Mouse (Mus musculus): ENCODE measurements at regions not wholly inside any gene's neighbourhood (a gene's known extent, or its start where the extent isn't known, plus 50 kb on each side); places are given as distances from the start of the nearest gene placed in this dataset.

- ChIA-PET CTCF (no interaction called here), POLR2A (no interaction called here)
- H3K27me3 ChIP-seq = no peaks in the 10 kb centered on the region
- in situ Hi-C loops (cut with MboI; ENCODE audit: low pct_unique_long_range_greater_than_20kb) = no loop called here
- no peak for DNase-seq (ENCODE audit: low read depth, low spot score)
- no peak for ATAC-seq
- TF ChIP-seq CTCF (IDR thresholded peaks at IDR 0.05) = no peak
Measured at GRCm38 (mm10) chr15:16404077-16404476, 324.5 kb upstream of the Cdh9 start.

DNA sequence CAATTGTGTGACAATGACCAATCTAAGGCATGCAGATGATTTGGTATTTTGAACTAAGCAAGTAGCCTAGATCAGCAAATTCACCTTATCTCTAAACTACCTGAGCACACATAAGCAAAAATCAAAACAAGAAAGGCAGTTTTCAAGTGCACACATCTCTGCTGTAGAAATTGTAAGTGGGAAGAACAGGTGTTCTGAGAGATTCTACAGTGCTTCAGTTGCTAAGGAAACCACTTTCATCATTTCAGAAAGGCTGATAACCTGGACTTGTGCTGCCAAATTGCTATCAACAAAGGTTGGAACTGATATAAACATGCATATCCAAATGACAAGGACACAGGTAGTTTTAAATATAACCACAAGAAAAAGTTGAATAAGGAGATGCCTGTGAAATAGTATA is 322.4 kb upstream of the Cdh9 start:
- no peak for TF ChIP-seq CTCF (IDR thresholded peaks at IDR 0.05)
- in situ Hi-C loops (cut with MboI; ENCODE audit: low pct_unique_long_range_greater_than_20kb) = no loop called here
- DNase-seq (ENCODE audit: low read depth, low spot score) (no peak), ATAC-seq (no peak)
- ChIA-PET POLR2A (no interaction called here), CTCF (no interaction called here)
- no peaks in the 10 kb centered on the region for H3K27me3 ChIP-seq

- POLR2A ChIA-PET = no interaction called here
- H3K27me3 ChIP-seq = no peaks in the 10 kb centered on the region
Measured at GRCm38 (mm10) chr15:16411686-16412085, 316.9 kb upstream of the Cdh9 start.

DNA sequence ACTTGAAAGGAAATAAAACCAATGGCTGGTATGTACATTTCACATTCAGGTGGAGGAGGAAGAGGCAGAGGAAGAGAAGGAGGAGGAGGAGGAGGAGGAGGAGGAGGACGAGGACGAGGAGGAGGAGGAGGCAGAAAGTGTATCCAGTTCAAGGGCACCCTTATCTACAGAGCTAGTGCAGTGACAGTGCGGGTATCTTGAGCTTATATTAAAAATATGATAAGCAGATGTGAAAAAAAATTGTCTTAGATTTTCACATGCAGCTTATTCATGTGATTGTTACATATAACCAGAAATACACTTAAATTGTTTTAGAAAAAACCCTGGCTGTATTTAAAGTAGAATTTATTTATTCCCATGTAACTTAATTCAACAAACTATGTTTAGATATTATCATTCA is 310.8 kb upstream of the Cdh9 start:
- H3K27me3 ChIP-seq = no peaks in the 10 kb centered on the region
- in situ Hi-C loops (cut with MboI; ENCODE audit: low pct_unique_long_range_greater_than_20kb) = no loop called here
- no peak for ATAC-seq
- ChIA-PET CTCF (no interaction called here), POLR2A (no interaction called here)
- no peak for DNase-seq (ENCODE audit: low read depth, low spot score)
- no peak for TF ChIP-seq CTCF (IDR thresholded peaks at IDR 0.05)

More at GRCm38 (mm10) chr15:16411686-16412085, 316.9 kb upstream of the Cdh9 start:
- in situ Hi-C loops (cut with MboI; ENCODE audit: low pct_unique_long_range_greater_than_20kb) = no loop called here
- CTCF ChIA-PET = no interaction called here
- no peak for TF ChIP-seq CTCF (IDR thresholded peaks at IDR 0.05)
- DNase-seq (ENCODE audit: low read depth, low spot score) (no peak), ATAC-seq (no peak)

- DNase-seq (ENCODE audit: low read depth, low spot score) = no peak
- in situ Hi-C loops (cut with MboI; ENCODE audit: low pct_unique_long_range_greater_than_20kb) = no loop called here
- ATAC-seq = no peak
- TF ChIP-seq CTCF (IDR thresholded peaks at IDR 0.05) = no peak
- ChIA-PET POLR2A (no interaction called here), CTCF (no interaction called here)
- no peaks in the 10 kb centered on the region for H3K27me3 ChIP-seq
Measured at GRCm38 (mm10) chr15:16423019-16423418, 305.5 kb upstream of the Cdh9 start.

- DNase-seq (ENCODE audit: low read depth, low spot score) (no peak), ATAC-seq (no peak)
- POLR2A ChIA-PET = no interaction called here
- in situ Hi-C loops (cut with MboI; ENCODE audit: low pct_unique_long_range_greater_than_20kb) = no loop called here
- H3K27me3 ChIP-seq = peaks cover 6% of the 10 kb centered on the region
- no peak for TF ChIP-seq CTCF (IDR thresholded peaks at IDR 0.05)
- CTCF ChIA-PET = no interaction called here
Measured at GRCm38 (mm10) chr15:16446631-16447030, 281.9 kb upstream of the Cdh9 start.

DNA sequence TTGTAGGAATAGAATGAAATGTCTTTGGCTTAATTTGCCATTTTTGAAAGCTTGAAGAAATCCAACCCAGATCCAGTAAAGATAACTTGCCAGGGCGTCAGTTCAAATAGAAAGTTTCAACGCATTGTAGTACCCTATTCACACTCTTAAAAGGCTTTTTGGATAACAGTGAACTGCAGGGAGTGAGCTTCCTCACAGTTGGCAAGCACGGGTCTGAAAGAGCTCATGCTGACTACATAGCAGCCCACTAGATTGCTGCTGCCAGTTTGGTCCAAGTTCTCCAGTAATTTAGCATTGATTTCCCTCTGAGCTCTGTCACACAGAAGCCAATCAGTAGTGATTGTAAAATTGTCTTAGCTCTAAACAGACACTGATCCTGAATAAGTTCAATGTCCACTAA is 237.3 kb upstream of the Cdh9 start:
- CTCF ChIA-PET = no interaction called here
- DNase-seq (ENCODE audit: low read depth, low spot score) (no peak), ATAC-seq (no peak)
- no peak for TF ChIP-seq CTCF (IDR thresholded peaks at IDR 0.05)
- no peaks in the 10 kb centered on the region for H3K27me3 ChIP-seq
- in situ Hi-C loops (cut with MboI; ENCODE audit: low pct_unique_long_range_greater_than_20kb) = no loop called here
- POLR2A ChIA-PET = no interaction called here

DNA sequence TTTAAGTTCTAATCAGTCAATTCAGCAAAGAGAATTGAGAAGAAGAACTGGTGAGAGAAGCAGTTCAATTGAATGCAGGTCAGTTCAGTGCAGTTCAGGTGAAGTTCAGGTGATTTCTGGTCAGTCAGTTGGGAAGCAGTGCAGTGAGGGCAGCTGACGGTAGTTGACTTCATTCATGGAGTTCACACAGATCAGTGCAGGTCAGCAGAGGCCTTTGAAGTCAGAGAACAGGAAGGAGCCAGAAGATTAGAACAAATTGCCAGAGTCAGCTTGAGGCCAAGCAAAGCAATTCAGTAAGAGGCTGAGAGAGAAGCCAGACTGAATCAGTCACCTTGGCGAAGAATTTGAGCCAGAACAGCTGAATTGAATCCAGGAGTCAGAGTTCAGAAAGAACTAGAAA is 235.7 kb upstream of the Cdh9 start:
- ChIA-PET POLR2A (no interaction called here), CTCF (no interaction called here)
- in situ Hi-C loops (cut with MboI; ENCODE audit: low pct_unique_long_range_greater_than_20kb) = no loop called here
- DNase-seq (ENCODE audit: low read depth, low spot score) = no peak
- no peak for ATAC-seq
- H3K27me3 ChIP-seq = no peaks in the 10 kb centered on the region
- no peak for TF ChIP-seq CTCF (IDR thresholded peaks at IDR 0.05)

DNA sequence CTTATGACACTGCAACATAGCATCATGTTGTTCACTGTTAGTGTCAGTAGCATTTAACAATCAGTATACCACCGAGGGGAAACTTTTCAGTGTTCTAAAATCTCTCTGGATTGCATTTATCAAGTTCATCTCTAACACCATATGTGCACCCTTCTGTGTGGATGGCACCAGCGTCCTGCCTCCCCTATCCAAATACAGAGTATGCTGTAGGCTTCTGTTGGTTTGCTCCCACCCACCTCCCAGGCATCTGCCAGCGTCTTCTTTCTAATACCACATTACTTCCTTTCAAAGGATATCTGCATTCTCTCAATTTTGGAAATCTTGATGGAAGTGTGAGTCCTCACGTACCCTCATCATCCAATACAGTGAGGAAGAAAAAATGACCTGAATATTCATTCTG is 208.0 kb upstream of the Cdh9 start:
- no peaks in the 10 kb centered on the region for H3K27me3 ChIP-seq
- ATAC-seq = no peak
- no peak for DNase-seq (ENCODE audit: low read depth, low spot score)
- POLR2A ChIA-PET = no interaction called here
- TF ChIP-seq CTCF (IDR thresholded peaks at IDR 0.05) = no peak
- in situ Hi-C loops (cut with MboI; ENCODE audit: low pct_unique_long_range_greater_than_20kb) = no loop called here
- CTCF ChIA-PET = no interaction called here

DNA sequence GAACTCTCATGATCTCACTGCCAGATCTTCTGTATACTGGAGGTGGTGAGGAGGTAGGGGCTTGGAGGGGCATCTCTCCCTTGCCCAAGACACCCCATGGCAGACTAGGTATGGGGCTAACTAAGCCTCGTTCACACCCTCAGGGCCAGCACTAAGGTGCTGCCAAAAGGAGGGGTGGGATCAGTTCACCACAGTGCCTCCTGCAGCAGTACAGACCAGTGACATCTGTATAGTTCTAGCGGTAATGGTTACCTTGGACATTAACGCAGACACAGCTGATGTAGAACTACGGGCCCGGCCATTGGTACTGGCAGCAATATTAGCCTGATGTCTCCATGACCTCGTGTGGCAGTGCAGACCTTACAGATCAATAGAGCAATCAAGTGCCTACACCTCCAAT is 196.0 kb upstream of the Cdh9 start:
- POLR2A ChIA-PET = no interaction called here
- in situ Hi-C loops (cut with MboI; ENCODE audit: low pct_unique_long_range_greater_than_20kb) = no loop called here
- H3K27me3 ChIP-seq = no peaks in the 10 kb centered on the region
- no peak for DNase-seq (ENCODE audit: low read depth, low spot score)
- ATAC-seq = no peak
- CTCF ChIA-PET = no interaction called here
- no peak for TF ChIP-seq CTCF (IDR thresholded peaks at IDR 0.05)

DNA sequence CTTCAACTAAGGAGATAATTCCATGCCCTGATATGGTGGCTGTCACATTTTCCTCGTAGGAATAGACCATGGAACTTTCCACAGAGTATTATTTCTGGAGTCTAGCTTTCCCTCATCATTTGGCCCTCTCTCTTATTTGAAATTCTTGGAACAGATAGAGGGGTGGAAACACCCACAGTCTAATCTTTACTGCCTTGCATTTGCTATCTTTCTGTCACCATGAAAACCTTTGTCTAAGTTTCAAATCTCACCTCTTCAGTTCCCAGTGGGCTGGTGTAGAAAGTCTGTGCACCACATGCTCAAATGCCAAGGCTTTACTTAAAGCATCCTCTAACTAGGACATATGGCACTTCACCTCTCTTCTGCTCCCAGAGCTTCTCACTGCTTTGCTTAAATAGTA is 187.3 kb upstream of the Cdh9 start:
- DNase-seq (ENCODE audit: low read depth, low spot score) (no peak), ATAC-seq (no peak)
- POLR2A ChIA-PET = no interaction called here
- TF ChIP-seq CTCF (IDR thresholded peaks at IDR 0.05) = no peak
- CTCF ChIA-PET = no interaction called here
- H3K27me3 ChIP-seq = no peaks in the 10 kb centered on the region
- in situ Hi-C loops (cut with MboI; ENCODE audit: low pct_unique_long_range_greater_than_20kb) = no loop called here

GRCm38 (mm10) chr15:16555173-16555572 is 173.4 kb upstream of the Cdh9 start:
- ATAC-seq = no peak
- TF ChIP-seq CTCF (IDR thresholded peaks at IDR 0.05) = no peak
- no peaks in the 10 kb centered on the region for H3K27me3 ChIP-seq
- DNase-seq (ENCODE audit: low read depth, low spot score) = no peak
- in situ Hi-C loops (cut with MboI; ENCODE audit: low pct_unique_long_range_greater_than_20kb) = no loop called here
- CTCF ChIA-PET = no interaction called here
- POLR2A ChIA-PET = no interaction called here

DNA sequence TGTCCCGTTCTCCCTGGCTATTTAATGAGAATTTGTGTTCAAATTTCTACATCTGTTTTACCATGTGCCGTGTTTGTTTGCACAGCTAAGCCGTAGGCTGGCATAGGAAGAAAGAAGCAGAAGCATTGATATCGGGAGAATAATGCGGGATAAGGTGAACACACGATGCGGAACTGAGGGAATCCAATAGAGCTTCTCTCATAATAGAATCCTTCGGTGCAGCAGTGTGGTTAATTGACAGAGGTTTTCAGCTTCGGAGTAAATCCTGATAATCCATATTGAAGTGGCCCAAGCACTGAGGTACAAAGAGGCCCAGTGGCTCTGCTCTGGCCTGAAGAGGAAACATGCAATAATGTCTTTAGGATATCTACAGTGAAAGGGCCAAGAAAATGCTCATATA is 172.2 kb upstream of the Cdh9 start:
- ChIA-PET POLR2A (no interaction called here), CTCF (no interaction called here)
- in situ Hi-C loops (cut with MboI; ENCODE audit: low pct_unique_long_range_greater_than_20kb) = no loop called here
- no peak for TF ChIP-seq CTCF (IDR thresholded peaks at IDR 0.05)
- ATAC-seq (no peak), DNase-seq (ENCODE audit: low read depth, low spot score) (no peak)
- H3K27me3 ChIP-seq = no peaks in the 10 kb centered on the region

Data from Patski (cell line).